Mouse (Mus musculus) brain, embryonic 14.5 days (tissue): ENCODE results near the gene Kcnk15.

Experiments used
- CTCF ChIP-seq: fragments of 200-500 bp; IDR thresholded peaks from 2 replicates; pipeline ENCODE4 v1.5.1; 2012; ENCODE audit warnings: inconsistent platforms, mild to moderate bottlenecking, moderate library complexity, borderline replicate concordance; ENCODE audit not compliant: insufficient read depth, insufficient read length; ENCODE audit errors: extremely low read depth
- POLR2A ChIP-seq: fragments of 200-500 bp; IDR thresholded peaks from 2 replicates; pipeline ENCODE4 v1.6.1; 2012; ENCODE audit warnings: mild to moderate bottlenecking, inconsistent platforms, borderline replicate concordance; ENCODE audit not compliant: poor library complexity, insufficient read depth, insufficient read length, severe bottlenecking; ENCODE audit errors: extremely low read depth

- TF ChIP-seq CTCF, result no peak
- TF ChIP-seq POLR2A, result no peak
Observed at GRCm38 (mm10) chr2:163842043-163842442, 11.4 kb upstream of the Kcnk15 start.
